Mouse (Mus musculus) stomach, postnatal 0 days (tissue): ENCODE measurements around the gene Micu2. TPM values are rescaled to one million over a fixed set of nuclear protein-coding genes. Genes with fewer than 3 reads are reported as not detected.
A peak's percentile ranks its signal among the peaks of the same experiment; 100 is the strongest.

Experiments
- ATAC-seq: fragments of 200-750 bp; cut with Nextera tagmentation; 2 replicates; pipeline ENCODE4 v1.8.0; 2017; ENCODE audit not compliant: low FRiP score, low TSS enrichment
- DNase-seq: peaks from one replicate; pipeline ENCODE4 v3.0.0-alpha.2; 2016; ENCODE audit warnings: low spot score
- H3K27ac ChIP-seq: fragments of 300-500 bp; sonication (generic); replicated peaks from 2 replicates; pipeline ENCODE4 v1.5.1; 2014; ENCODE audit warnings: mild to moderate bottlenecking, control low read depth
- H3K27me3 ChIP-seq: fragments of 300-500 bp; sonication (generic); 2 replicates; pipeline ENCODE4 v1.6.1; 2014; ENCODE audit warnings: low read length; ENCODE audit not compliant: control insufficient read depth, insufficient read depth
- H3K36me3 ChIP-seq: fragments of 300-500 bp; sonication (generic); 2 replicates; pipeline ENCODE4 v1.6.1; 2014; ENCODE audit warnings: low read length, mixed read lengths; ENCODE audit not compliant: control insufficient read depth, insufficient read depth
- H3K4me1 ChIP-seq: fragments of 300-500 bp; sonication (generic); replicated peaks from 2 replicates; pipeline ENCODE4 v1.6.1; 2014; ENCODE audit warnings: antibody characterized with exemption; ENCODE audit not compliant: control insufficient read depth, insufficient read depth
- H3K4me2 ChIP-seq: fragments of 300-500 bp; sonication (generic); replicated peaks from 2 replicates; pipeline ENCODE4 v1.6.1; 2014; ENCODE audit warnings: low read depth, mild to moderate bottlenecking, control low read depth, moderate library complexity
- H3K4me3 ChIP-seq: fragments of 300-500 bp; sonication (generic); 2 replicates; pipeline ENCODE4 v1.5.1; 2014; ENCODE audit warnings: low read depth, low read length, control low read depth
- H3K9ac ChIP-seq: fragments of 300-500 bp; sonication (generic); 2 replicates; pipeline ENCODE4 v1.6.1; 2014; ENCODE audit warnings: mild to moderate bottlenecking, low read length, control low read depth, mixed read lengths
- H3K9me3 ChIP-seq: fragments of 300-500 bp; sonication (generic); 2 replicates; pipeline ENCODE4 v1.6.1; 2016; ENCODE audit warnings: low read length; ENCODE audit not compliant: control insufficient read depth
- CTCF ChIP-seq: IDR thresholded peaks from 2 replicates; pipeline ENCODE4 v1.5.1; 2016; ENCODE audit warnings: antibody characterized with exemption, low read depth, mild to moderate bottlenecking, moderate library complexity
- EP300 ChIP-seq: optimal IDR thresholded peaks from 2 replicates; pipeline ENCODE3; 2016; ENCODE audit warnings: antibody characterized with exemption
- WGBS: fragments of 180-500 bp; shearing (Covaris S2); extraction: QIAGEN DNeasy Blood & Tissue Kit; methylation state at CpG from one replicate; pipeline ENCODE4 v1.1.7; 2014; 5-methylcytosine and 5-hydroxymethylcytosine counted together
- polyA plus RNA-seq: library from polyadenylated mRNA; unstranded; fragments of >200 nt; fragmentation: Nextera tagmentation; extraction: Ambion mirVana; gene quantifications from 2 replicates; pipeline ENCODE4 v1.2.1, GENCODE M21; 2015

The Micu2 gene
- polyA plus RNA-seq, 1 experiment from 2014 or later = 71.8 TPM

DNA sequence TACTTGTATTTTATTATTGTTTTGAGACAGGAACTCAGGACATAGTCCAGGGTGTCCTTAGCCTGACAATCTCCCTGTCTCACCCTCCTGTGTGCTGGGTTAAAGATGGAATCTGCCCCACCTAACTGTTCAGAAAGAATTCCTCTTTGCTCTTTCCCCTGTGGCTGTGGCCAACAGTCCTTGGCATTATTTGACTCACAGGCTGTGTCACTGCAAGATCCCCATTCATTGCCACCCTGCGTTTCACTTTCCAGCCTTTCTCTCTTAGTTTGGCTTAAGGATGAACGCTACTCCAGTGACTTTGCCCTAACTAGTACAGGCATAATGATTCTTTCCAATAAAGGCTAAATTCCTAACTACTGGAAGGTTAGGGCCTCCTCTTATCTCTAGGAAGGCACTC is 104.7 kb downstream of the Micu2 start:
- Histone ChIP-seq H3K4me2 (no peak overlapping the region), H3K9me3 (no peaks in the 10 kb centered on the region), H3K27ac (no peak overlapping the region), H3K27me3 (no peaks in the 10 kb centered on the region), H3K9ac (no peak overlapping the region), H3K36me3 (no peaks in the 10 kb centered on the region), H3K4me3 (no peak overlapping the region), H3K4me1 (no peaks in the 10 kb centered on the region)
- ATAC-seq (no peak), DNase-seq (no peak)
- WGBS = 61% methylated on average over 2 of the region's 2 CpGs
- TF ChIP-seq CTCF (no peak), EP300 (no peak)

DNA sequence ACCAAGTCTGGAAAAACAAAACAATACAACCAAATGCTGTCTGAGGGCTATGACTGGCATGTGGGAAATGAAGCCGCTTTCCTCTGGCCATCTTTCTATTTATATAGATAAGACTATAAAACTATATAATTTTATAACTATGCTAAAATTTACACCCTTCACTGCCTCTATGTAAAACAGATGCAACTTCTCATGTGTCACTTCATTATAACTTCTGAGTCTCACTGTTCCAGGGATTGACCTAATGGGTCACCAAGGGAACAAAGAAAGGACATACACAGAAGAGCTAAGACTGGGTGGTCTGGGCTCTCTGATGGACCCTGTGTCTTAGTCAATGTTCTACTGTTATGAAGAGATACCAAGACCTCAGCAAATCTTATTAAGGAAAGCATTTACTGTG is 106.1 kb downstream of the Micu2 start:
- no peak overlapping the region for H3K27ac ChIP-seq
- no peaks in the 10 kb centered on the region for H3K4me1 ChIP-seq
- ATAC-seq (no peak), DNase-seq (no peak)
- H3K9me3 ChIP-seq = no peaks in the 10 kb centered on the region
- no peak overlapping the region for H3K9ac ChIP-seq
- no peaks in the 10 kb centered on the region for H3K27me3 ChIP-seq
- H3K4me3 ChIP-seq = no peak overlapping the region
- no peaks in the 10 kb centered on the region for H3K36me3 ChIP-seq
- 100% methylated on average over 1 of the region's 1 CpGs for WGBS
- no peak overlapping the region for H3K4me2 ChIP-seq
- no peak for TF ChIP-seq CTCF
- no peak for TF ChIP-seq EP300

DNA sequence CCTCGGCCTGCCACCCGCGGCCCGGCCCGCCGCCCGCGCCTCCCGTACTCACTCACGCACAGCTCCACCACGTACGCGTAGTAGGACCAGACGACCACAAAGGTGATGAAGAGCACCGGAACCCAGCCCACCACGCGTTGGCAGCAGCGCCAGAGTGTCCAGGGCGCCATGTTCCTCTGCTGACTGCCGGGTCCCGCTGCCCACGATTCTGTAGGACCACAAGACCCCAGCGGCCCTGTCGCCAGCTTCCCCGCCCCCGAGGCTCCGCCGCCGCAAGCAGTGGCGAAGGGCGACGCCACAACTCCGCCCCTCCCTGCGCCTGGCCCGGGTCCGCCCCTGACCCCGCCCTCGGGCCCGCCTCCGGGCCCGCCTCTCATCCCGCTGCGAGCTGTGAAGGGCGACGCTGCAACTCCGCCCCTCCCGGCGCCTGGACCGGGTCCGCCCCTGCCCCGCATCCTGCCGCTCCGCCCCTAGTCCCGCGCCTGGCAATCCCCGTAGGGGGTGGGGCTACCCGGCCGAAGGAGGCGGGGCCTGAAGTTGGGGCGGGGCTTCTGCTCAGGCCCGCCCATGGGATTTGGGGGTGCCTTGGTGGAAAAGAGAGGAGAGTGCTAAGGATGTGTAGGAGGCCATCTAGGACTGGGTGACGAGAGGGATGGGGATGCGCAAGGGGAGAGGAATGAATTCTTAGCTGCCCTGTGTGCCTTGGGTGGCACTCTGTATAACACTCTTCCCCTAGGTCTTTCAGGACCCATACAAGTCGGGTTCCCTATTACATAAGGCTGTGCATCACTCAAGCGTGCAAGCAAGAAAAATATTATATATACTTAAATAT is 108.8 kb downstream of the Micu2 start, which contains the start of gene Zdhhc20:
Zdhhc20 (minus strand) TSS at position 266 of the 832 bp plus-strand sequence.
- Histone ChIP-seq H3K4me2 (peak within 1 kb of the TSS; percentile 72), H3K9me3 (no peaks in the 10 kb centered on the region), H3K27me3 (no peaks in the 10 kb centered on the region), H3K9ac (peak within 1 kb of the TSS; percentile 96), H3K36me3 (no peaks in the 10 kb centered on the region), H3K4me3 (peak within 1 kb of the TSS; percentile 96), H3K4me1 (no peaks in the 10 kb centered on the region), H3K27ac (peak within 1 kb of the TSS; percentile 95)
- peak; percentile 98 for ATAC-seq
- peak; percentile 99 for DNase-seq
- 3% methylated on average over 56 of the region's 65 CpGs for WGBS
- TF ChIP-seq EP300 (no peak), CTCF (no peak)

DNA sequence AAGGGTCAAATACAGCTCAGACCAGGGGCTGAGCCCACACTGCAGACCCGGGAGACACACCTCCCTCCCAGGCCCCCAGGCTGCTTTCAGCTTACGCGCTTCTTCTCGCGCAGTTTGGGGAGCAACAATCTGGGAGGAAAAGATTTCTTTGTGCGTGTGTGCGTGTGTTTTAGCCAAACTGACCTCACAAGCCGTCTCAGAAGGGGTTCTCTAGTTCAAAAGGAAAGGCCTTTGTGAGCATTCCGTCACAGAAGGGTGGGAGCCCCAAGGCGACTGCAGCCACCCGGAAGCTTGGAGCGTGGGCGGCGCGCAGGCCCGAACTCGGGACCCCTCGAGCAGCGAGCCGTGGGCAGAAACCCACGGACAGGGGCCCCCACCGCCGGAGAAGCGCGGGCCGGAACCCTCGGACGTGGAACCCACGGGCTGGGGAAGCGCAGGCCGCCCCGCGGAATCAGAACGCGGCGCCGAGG is 109.5 kb downstream of the Micu2 start:
- H3K9me3 ChIP-seq = no peaks in the 10 kb centered on the region
- under 1% methylated on average over 37 of the region's 37 CpGs for WGBS
- peak overlapping the region; percentile 96 for H3K9ac ChIP-seq
- peak overlapping the region; percentile 96 for H3K4me3 ChIP-seq
- H3K36me3 ChIP-seq = no peaks in the 10 kb centered on the region
- no peak for TF ChIP-seq EP300
- TF ChIP-seq CTCF = no peak
- peak; percentile 50 for DNase-seq
- peak; percentile 43; the same call in 1 of the 2 replicates for ATAC-seq
- no peaks in the 10 kb centered on the region for H3K27me3 ChIP-seq
- peak overlapping the region; percentile 95 for H3K27ac ChIP-seq
- no peaks in the 10 kb centered on the region for H3K4me1 ChIP-seq
- H3K4me2 ChIP-seq = peak overlapping the region; percentile 72

DNA sequence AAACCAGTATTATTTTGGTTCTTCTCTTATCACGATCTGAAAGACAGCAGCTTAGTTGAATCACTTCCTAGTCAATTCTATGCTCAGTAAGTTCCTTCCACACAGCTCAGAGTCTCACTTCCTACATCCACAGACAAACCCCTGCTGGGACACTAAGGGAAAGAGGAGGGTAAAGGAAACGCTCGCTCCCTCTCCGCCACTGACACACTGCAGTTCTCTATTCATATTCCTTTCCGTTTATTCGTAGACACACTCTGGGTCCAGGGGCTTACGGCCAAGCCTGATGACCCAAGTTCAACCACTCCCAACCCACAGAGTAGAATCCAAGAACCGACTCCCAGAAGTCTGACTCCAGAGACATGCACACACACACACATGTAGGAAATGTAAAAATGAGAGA is 111.9 kb downstream of the Micu2 start:
- H3K9ac ChIP-seq = no peak overlapping the region

DNA sequence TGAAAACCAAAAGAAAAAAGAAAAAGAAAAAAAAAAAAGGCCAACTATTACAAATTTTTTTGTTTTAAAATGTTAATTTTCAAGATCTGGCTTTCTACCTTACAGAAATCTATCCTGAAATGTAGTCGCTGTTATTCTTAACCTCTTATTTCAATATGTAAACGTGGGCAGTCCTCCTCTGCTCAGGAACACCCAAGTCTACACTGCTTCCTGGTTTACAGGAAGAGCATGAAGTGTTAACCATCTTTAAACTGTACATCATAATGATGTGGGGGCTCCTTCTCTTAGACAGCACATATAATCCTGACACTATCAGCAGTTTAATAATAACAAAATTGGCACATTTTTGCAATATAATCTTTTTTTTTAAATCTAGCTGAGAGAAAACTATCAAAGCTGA is 113.0 kb downstream of the Micu2 start:
- H3K9ac ChIP-seq = no peak overlapping the region
- H3K4me3 ChIP-seq = no peak overlapping the region
- ATAC-seq (no peak), DNase-seq (no peak)
- H3K4me1 ChIP-seq = peaks cover 6% of the 10 kb centered on the region; the same call in 1 of the 2 replicates
- H3K27me3 ChIP-seq = no peaks in the 10 kb centered on the region
- WGBS = 79% methylated on average over 2 of the region's 2 CpGs
- no peaks in the 10 kb centered on the region for H3K9me3 ChIP-seq
- no peak overlapping the region for H3K4me2 ChIP-seq
- H3K36me3 ChIP-seq = no peaks in the 10 kb centered on the region
- no peak overlapping the region for H3K27ac ChIP-seq
- TF ChIP-seq EP300 = no peak
- TF ChIP-seq CTCF = no peak

More for the DNA sequence above, 111.9 kb downstream of the Micu2 start:
- H3K4me1 ChIP-seq = peaks cover 5% of the 10 kb centered on the region; the same call in 1 of the 2 replicates
- H3K27ac ChIP-seq = 0 out of 2 replicates have a peak overlapping the region, but pooled peaks have one; percentile 31
- H3K4me2 ChIP-seq = peak overlapping the region; percentile 17; the same call in 1 of the 2 replicates
- ATAC-seq = no peak
- TF ChIP-seq EP300 (no peak), CTCF (no peak)
- H3K27me3 ChIP-seq = no peaks in the 10 kb centered on the region
- H3K9me3 ChIP-seq = no peaks in the 10 kb centered on the region
- no peak overlapping the region for H3K4me3 ChIP-seq
- no peaks in the 10 kb centered on the region for H3K36me3 ChIP-seq
- WGBS = 35% methylated on average over 8 of the region's 8 CpGs
- no peak for DNase-seq
